Mouse (Mus musculus) lung, postnatal 25 days (tissue): ENCODE results near the gene Cd96.
A peak's percentile ranks its signal among the peaks of the same experiment; 100 is the strongest.

Source experiments
- DNase-seq: peaks from one replicate; pipeline ENCODE4 v3.0.0; 2022; ENCODE audit warnings: low spot score

Cd96 gene

GRCm38 (mm10) chr16:46036261-46036660 is 83.8 kb downstream of the Cd96 start:
- DNase-seq: no peak

GRCm38 (mm10) chr16:46033896-46034295 is 86.2 kb downstream of the Cd96 start:
- no peak for DNase-seq

DNA sequence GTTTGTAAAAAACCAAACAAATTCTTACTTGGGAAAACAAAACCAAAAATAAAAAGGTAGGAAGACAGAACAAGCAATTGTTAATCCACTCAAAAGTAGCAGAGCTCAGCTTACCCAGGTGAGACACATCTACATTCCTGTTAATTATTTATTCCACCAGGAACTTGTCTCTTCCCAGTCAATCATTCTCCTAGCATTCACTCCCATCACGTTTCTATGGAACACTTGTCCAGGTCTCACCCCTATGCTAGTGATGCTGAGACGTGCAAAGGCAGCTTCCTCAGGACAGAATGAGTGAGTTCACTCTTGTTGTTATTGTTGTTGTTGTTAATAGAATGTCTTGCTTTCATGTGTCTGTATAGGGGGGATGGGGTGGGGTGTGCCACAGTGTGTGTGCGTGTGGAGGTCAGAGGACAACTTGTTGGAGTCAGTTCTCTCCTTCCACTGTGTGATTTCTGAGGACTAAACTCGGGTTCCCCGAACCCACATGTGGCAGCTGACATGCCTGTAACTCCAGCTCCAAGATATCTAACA is 97.0 kb downstream of the Cd96 start:
- DNase-seq: no peak

DNA sequence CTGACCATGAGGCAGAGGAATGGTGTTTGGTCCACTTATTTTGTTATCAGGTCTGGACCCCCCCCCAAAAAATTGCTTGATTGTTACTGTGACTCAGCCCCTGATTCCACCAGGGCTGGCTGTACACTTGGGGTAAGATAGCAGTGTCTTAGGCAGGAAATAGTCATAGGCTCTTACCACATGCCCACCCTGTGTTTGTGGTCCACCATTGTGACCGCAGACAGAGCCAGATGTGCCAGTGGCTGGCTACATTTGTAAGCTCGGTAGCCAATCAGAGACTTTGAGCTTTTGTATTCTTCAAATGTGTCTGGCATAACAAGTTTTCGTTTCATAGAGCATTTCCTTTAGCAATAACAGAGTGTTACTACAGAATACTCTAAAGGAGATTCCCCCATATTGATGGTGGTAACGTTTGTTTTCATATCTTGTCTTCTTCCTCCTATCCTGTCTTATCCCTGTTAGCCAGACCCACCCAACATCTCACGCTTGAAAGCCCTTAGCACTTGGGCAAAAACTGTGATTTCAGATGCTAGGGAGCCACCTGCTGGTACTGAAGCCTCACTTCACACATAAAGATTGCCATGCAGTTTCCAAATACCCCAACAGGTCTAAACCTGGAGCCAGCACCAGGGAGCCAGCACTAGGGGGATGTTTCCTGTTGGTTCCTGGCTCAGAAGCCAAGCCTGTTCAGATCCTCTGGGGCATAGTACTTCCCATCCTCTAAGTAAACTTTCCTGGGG is 97.7 kb downstream of the Cd96 start:
- peak; percentile 61 for DNase-seq

- no peak for DNase-seq
Measured at GRCm38 (mm10) chr16:46021302-46021701, 98.7 kb downstream of the Cd96 start.

GRCm38 (mm10) chr16:46020396-46020795 is 99.7 kb downstream of the Cd96 start:
- DNase-seq: no peak

GRCm38 (mm10) chr16:46019799-46020198 is 100.3 kb downstream of the Cd96 start:
- no peak for DNase-seq

DNA sequence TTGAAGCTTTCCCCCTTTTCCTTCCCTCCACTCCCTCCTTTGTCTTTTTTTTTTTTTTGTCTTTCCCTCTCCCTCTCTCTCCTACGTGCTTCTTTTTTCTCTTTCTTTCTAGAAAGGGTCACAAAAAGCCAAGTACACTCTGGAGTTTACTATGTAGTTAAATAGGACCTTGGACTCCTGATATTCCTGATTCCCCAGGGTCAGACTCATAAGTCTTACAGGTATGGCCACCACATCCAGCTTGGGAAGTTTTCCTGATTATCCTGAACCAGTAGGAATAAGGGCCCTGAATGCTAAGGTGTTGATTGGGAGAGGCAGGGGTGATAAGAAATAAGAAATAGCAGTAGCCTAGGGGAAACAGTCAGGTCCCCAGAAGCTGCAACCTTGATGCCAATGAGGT is 100.7 kb downstream of the Cd96 start:
- DNase-seq: no peak

DNA sequence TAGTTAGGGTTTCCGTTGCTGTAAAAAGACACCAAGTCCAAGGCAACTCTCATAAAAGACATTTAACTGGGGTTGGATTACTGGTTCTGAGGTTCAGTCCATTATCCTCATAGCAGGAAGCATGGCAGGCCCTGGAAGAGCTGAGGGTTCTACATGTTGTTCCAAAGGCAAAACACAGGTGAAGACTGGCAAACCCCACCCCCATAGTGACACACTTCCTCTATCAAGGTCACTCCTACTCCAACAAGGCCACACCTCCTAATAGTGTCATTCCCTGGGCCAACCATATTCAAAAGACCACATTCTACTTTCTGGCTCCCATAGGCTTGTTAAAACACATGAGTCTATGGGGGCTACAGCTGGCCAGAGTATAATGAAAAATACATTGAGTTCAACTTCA is 108.4 kb downstream of the Cd96 start:
- no peak for DNase-seq

DNA sequence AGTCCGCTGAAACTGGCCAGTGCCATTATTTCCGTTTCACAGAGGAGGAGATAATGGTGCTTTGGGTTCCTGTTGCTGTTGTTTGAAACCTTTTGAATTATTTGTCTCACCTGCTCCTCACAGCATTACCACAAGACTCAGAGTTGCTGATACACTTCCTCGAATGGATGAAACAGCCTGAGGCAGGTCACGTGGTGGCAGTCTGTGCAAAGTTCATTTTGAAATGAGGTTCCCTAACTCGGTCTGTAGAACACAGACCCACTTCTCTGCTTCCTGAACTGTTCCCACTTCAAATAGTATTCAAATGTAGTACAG is 109.2 kb downstream of the Cd96 start:
- peak; percentile 37 for DNase-seq

DNA sequence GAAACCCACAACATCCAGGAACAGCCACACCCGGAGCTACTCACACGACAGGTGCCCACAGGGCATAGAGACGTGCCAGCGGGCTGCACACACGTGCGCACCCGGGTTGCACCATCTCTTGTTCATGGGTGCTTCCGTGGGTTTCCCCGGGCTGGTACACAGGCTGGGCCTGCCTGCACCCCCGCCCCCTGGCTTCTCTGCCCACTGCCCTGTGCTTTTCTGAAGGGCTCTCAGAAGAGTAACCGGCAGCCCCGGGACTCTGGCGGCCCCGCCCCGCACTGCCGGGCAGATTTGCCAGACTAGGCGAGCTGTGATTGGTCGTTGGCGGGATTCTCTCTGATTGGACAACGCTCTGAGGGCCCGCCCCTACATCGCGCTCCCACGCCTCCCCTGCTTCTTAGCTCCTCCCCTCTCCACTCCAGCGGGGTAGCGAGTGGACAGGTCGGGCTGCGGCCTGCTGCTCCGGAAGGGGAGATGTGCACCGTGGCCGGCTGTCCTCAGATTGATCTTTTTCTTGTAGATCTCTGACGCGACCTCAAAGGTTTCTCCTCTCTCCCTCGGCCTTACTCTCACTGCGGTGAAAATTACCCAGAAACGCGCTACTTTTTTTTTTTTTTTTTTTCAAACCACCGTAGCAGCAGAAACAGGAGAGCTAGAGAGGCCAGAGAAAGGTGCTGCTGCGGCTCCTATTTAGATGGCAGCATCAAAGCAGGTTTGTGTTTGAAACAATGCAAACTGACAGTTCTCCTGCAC is 109.7 kb downstream of the Cd96 start, which contains the start of gene Plcxd2:
Gene Plcxd2 (minus strand): TSS at position 66 of the 753 bp plus-strand sequence.
- peak; percentile 96 for DNase-seq

DNA sequence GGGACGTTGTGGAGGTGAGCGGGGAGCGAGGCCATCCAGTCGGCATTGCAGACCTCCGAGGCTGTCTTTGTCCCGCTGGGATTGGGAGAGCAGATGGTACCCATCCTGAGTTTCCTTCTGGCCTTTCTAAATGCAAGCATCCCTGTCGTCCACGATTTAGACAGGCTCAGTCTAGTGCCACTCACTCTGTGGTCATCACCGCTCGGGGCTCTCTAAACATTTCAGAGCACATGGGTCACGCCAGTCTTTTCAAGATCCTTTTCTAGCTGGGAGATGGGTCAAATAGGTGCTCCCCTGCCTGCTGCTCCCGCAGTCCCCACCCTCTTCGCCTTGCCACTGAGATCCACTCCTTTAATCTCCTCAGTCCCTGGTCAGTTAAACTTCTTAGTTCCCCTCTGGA is 110.3 kb downstream of the Cd96 start:
- DNase-seq: no peak

- no peak for DNase-seq
Measured at GRCm38 (mm10) chr16:46008766-46009165, 111.3 kb downstream of the Cd96 start.

DNA sequence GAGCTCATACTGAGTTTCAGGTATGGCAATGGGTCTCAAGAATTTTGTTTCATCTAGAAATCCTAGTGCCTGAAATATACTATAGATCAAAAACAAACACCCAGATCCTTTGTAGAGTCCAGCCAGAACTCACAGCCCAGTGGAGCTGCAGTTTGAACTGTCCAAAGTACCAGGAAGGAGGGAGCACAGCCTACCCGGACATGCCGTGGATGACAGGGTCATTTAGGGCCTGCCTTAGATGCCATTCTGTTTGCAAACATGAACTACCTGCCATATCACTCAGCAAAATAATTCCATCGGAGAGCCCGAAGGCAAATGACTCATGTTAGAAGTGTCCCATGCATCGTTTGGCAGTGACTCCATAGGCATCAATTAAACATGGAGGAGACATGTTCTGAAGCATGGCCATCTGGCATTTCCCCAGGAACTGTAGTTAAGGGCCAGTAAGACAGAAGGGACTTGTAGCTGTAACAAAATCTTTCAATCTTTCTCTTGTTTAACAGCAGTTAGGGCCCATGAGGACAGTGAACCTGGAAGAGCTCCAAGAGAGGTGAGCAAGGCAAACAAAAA is 111.9 kb downstream of the Cd96 start:
- no peak for DNase-seq

GRCm38 (mm10) chr16:46006261-46006660 is 113.8 kb downstream of the Cd96 start:
- no peak for DNase-seq

DNA sequence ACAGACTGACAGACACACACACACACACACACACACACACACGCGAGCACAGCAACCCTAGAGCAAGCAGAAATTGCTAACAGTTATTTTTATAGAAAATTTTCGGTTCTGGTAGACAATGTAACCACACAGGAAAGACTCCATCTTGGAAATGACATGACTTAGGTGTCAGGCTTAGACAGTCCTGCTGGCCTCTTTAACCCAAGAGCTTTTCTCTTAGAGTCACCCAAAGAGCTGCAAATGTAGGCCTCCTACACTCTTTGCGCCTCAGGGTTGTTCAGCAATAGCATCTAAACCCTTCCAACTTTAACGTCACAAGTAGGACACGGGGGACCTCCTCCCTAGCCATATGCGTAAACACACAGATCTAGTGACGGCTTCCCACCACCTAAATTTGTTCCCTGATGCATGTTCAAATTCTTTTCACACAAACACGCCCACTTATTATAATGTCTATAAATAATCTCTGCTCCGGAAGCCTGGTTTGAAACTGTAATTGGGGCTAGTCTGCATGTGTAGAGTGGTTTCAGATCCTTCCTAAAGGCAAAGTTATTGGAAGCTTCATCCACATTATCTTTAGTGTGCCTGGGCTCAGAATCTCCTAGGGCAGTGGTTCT is 118.4 kb downstream of the Cd96 start:
- no peak for DNase-seq

- no peak for DNase-seq
Measured at GRCm38 (mm10) chr16:46000976-46001375, 119.1 kb downstream of the Cd96 start.

DNA sequence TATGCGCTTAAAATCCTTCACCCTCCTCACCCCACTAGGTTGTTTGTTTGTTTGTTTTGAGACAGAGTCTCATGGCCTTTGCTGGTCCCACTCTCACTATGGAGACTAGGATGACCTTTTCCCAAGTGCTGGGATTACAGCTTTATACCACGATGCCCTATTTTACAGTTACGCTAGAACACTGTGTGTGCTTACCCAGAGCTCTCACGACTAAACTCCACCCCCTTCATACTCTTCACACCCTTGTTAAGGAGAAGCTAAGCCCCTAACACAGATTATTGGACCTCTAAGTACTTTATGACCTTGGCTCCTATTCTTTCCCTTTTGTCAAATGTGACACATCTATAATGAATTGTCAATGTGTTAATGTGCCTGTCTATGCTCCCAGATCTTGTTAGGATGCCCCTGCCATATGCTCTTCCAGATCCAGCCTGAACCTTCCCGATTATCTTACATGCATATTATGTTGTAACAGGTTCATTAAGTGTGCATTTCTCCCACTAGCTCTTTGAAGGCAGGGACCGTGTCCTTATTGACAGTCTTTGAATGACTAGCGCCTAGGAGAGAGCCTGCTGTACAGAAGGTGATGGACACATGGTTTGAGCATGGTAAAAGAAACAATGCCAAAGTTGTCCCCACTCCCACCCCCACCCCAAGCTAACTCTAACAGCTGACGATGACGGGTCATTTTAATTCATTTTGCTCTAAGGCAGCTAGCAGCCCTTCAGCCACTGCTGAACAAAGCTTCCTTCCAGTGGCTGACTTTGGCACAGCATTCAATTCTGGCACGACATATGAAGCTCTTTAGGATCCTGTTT is 120.5 kb downstream of the Cd96 start:
- DNase-seq: no peak

DNA sequence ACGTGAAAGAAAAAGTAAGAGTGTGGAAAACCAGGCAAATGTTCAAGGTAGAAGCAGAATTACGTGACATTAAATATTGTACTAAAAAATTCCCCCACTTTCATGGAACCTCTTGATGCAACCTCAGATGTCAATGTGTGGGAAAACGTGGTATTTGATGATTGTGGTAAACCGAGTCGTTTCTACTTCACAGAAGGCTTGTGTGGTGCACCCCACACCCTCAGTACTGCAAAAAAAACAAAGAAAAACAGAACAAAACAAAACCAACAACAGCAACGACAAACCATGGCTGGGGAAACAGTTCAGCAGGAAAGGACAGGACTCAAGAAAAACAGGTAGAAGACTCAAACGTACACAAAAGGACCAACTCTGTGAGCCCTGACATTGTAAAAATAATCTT is 121.8 kb downstream of the Cd96 start:
- no peak for DNase-seq

GRCm38 (mm10) chr16:45990901-45991676 is 129.0 kb downstream of the Cd96 start:
- no peak for DNase-seq

GRCm38 (mm10) chr16:45986236-45986635 is 133.8 kb downstream of the Cd96 start:
- DNase-seq: no peak
